Mouse (Mus musculus): ENCODE data around the gene Papln.

Papln gene

DNA sequence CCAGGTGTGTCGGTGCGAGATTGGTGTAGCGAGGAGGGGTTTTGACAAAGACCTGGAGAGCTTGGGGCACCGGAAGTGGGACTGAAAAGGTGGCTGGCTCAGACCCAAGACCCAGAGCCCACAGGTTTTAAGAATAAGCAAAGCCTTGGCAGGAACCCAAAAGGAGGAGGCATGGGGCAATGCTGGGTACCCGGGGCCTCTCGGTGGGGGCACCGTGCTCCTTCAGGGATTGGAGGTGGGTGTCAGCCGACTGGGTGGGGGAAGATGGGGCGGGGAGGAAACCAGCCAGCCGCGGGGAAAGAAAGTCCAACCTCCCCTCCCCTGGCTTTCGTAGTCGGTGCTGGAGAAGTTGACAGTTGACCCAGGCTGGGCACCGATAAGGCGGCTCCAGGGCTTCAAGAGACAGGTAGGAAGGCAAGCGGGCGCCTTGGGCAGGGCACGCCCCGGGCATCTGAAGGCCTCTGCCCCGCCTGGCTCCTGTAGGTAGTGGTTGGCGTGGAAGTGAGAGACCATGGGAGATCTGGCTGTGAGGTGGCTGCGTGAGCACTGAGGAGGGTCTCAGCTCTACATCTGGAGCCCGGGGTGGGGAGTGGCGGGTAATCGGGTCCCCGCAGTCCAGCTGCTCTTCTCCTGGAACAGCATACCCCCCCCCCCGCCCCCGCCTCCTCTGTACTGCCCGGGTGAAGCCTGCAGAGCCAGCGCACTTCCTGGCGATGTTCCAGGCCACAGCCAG lies at the start of gene Papln:
TSS of gene Papln (plus strand) at position 324 of the 733 bp plus-strand sequence.
- DNase-seq (ENCODE audit: low spot score), result peak; percentile 38

DNA sequence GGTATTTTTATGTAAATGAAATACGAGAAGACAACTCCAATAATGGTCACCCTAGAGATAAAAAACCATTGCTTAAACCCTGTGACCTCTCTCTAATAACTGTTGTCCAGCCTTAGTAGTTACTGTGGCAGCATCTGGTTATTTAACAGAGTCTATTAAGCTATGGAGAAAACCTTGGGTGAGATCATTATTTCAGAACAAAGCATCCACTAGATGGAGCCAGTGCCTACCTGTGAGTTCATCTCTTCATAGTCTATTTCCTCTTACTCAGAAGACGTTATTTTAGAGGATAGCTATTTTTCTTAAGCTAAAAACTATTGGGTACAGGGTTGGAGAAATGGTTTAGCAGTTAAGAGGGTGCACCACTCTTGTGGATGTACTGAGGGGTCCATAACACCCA lies 49.7 kb upstream of the Papln start:
- peak; percentile 45 for DNase-seq (ENCODE audit: low spot score)

DNA sequence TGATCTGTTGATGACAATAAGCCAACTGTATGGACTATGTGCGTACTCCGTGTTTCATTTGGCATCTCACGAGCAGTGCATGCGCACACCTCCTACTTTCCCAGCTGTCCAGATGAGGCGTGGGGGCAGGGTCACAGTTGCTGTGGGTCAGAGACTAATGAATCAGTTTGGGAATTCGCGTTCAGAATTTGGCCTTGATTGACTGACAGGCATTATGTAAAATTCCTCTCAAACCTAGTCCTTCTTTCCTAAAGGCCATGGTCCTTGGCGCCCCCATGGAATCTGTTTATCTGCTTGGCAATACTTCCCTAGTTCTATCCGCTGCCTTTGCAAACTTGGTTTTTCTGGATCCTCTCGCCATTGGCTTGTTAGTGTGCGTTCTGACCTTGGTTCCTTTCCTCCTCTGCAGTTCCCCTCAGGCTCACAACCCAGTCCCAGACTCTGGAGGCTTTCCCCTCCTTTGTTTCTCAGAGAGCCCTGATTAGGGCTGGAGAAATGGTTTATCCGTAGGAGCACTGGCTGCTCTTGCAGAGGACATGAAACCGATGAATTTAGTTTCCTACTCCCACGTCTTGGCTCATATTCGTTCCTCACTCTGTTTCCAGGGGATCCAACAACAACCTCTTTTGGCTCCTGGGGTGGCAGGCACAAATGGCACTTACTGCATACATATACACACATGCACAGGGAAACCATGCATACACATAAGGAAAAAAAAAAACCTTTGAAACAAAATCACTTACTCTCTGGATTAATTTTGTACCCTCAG lies 46.8 kb upstream of the Papln start:
- DNase-seq (ENCODE audit: low spot score), result no peak

DNA sequence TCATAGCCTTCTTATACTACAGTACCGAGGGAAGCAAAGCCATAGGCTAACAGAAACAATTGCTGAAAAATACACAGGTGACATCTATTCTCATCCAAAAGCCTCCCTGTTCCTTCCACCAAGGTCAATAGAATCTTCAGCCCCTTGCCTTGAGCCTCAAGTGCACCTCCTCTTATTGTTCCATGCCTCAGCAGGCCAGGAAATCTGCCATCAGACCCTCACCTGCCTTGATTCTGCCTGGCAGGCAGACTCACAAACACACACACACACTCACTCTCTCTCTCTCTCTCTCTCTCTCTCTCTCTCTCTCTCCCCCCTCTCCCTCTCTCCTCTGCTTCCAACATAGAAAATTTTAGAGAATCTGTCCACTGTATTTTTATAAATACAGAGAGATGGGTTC lies 44.0 kb upstream of the Papln start:
- no peak for DNase-seq (ENCODE audit: low spot score)

DNA sequence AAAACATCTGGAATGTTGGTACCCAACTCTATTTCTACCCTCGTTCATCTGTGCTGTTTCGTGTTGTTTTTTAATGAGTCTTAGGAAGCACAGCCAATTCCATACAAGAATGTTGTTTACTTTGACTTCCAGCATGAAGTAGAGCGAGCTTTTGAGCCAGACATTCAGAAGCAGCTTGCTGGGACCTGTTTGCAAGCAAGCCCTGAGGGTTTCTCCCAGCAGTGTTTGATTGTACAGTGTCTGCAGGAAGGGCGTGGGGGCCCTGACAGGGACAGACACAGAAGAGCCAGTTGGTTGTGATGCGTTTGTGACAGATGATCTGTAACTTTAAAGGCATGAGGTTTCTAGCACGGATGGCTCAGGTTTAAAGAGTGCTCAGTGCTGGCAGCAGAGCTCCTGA lies 42.2 kb upstream of the Papln start:
- DNase-seq (ENCODE audit: low spot score), result peak; percentile 36

DNA sequence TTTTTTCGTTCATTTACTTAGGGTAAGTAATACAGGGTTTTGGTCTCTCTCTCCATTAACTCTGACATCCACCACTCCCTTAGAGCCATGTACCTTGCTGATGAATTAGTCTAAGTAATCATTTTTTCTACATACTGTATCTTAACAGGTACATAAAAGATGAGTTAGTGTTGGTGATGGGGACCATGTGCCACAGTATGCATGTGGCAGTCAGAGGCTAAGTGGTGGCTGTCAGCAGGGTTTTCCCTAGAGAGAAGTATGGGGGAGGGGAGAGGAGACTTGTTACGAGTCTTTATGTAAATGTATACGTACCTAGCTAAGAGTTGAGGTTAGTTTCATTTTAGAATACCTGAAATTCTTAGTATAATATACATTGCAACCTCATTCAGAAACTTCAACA lies 40.4 kb upstream of the Papln start:
- no peak for DNase-seq (ENCODE audit: low spot score)

DNA sequence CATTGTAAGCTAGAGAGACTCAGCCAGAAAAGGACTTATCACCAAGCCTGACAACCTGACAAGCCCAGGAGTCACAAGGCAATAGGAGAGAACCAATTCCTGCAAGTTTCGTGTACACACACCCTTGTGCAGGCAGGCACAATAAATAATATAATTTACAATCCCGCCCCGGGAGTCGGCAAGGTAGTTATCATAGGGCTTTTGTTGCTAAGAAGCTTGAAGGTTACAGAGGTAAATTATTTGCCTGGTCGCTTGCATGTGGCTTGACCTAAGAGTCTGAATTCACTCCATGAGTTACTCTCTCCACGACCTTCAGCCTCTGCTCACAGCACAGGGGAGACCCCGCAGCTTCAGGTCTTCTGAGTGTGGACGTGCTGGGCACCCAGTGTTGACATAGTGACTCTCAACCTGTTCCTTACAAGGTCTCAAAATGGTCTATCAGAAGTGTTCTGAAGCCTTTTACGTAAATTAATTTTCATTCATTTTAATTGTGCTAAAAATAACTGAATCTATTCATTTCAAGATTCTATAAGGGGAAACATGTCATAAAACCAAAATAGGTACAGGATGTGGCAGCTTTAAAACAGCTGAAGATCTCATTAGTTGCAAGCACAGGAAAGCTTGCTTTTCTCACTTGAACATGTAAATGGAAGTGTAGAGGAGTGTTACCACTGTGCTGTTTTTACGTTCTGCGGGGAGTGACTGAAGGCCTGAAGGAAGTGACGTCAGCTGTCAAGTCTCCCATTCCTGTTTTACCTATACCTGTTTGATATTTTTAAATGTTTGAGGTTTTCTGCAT lies 36.7 kb upstream of the Papln start:
- DNase-seq (ENCODE audit: low spot score), result no peak

DNA sequence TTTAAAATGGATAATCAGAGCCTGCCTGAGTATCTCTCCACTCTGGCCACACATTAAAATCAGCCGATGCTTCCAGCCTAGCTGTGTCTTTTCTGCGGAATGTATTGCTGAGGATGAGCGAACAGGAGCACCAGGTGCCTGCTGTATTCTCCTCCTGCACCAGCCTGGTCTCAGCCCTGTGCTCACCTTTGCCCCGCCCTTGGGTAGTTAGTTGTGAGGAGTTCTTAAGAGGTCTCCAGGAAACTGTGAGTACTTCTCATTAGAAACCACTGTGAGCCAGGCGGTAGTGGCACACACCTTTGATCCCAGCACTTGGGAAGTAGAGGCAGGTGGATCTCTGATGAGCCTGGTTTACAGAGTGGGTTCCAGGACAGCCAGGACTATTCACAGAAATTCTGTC lies 31.2 kb upstream of the Papln start:
- no peak for DNase-seq (ENCODE audit: low spot score)

DNA sequence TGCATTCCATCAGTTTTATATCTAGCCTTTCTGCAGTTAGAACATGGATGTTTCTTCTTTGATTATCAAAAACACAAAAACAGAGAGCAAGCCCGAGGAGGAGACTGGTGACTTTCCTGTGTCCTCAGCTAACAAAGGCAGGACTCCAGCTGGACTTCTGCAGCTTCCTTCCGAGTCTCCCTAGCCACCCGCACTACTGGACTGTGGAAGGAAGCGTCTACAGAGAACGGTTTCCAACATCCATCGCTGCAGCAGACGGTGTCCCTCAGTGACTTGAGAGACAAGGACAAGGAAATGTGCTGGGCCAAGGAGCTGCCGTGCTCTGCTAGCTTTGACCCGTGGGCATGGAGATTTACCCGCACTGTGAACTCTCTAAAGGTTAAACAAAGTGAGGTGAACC lies 29.4 kb upstream of the Papln start:
- no peak for DNase-seq (ENCODE audit: low spot score)

DNA sequence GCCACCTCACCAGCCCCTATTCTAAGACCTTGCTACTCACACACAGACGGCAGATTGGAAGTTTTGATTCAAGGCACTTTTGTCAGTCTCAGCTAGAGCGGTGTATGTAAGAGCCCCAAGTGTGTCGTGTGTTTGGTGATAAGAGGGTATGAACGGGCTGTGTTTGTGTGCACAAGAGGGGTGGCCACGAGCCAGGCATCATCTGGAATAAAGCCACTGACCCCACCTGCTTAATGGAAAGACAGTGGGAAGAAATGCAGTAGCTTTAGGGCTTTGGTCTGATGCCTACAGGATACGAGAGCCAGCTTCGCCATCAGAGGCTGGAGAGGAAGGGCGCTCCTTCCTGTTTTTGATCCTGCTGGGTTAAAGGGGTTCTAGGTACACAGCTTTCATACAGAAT lies 27.2 kb upstream of the Papln start:
- no peak for DNase-seq (ENCODE audit: low spot score)

DNA sequence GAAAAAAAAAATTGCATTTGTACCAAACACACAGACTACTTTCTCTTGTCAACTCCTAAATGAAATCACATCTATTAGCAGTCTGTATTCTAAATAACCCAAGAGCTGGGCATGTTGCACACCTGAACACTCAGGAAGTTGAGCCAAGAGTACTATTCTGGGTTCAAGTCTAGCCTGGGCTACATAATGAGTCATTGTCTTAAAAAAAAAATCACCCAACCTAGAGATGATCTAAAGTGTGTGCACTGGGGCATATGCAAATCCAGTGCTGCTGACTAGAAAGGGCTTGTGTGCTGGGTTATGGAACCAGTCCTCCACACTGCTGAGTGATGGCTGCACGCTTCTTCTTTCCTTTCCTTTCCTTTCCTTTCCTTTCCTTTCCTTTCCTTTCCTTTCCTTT lies 24.8 kb upstream of the Papln start:
- no peak for DNase-seq (ENCODE audit: low spot score)

DNA sequence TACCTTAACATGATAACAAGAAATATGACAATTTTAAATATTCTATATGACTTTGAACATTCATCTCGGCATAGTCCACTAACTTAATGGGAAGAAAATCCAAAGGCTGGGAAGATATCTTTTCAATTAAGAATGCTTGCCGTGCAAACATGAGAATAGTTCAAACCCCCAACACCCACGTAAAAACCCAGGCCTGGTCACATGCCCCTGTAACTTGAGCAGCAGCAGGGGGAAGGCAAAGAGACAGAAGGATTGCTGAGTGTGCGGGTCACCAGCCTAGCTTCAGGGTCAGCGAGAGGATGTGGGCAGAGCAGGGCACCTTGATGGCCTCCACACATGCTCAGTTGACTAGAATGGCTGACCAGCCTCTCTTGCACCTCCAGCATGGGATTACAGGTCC lies 21.7 kb upstream of the Papln start:
- no peak for DNase-seq (ENCODE audit: low spot score)

DNA sequence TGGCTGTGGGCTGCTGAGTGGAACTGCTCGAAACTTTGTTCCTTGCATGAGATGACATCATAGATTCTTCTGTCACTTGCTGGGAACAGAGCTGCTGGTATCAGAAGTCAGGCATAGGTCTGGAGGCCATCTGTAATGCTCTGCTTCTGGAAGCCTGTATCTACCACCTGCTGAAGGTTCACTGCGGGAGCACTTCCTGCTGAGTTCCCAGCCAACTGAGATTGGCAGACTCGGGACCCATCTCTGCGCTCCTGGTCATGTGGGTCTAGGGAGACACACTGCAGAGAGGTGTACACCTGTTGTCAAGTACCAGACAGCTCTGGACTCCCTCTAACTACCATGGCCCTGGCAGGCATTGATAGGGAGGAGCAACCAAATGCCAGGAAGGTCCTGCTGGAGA lies 20.6 kb upstream of the Papln start:
- no peak for DNase-seq (ENCODE audit: low spot score)

DNA sequence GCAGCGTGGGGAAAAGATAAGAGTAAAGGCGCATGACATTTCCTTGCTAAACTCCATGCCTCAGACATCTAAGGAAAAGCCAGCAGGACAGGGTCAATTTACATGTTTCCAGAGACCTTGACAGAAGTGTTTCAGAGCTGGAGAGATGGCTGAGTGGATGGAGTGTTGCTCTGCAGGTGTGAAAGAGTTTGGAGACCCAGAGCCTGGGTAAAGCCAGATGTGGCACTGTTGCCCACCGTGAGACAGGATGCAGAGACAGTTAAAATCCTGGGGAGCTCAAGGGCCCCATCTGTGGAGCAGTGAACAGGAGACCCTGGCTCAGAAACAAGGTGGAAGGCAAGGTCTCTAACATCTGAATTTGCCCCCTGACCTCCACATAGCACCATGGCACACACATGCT lies 19.7 kb upstream of the Papln start:
- no peak for DNase-seq (ENCODE audit: low spot score)

DNA sequence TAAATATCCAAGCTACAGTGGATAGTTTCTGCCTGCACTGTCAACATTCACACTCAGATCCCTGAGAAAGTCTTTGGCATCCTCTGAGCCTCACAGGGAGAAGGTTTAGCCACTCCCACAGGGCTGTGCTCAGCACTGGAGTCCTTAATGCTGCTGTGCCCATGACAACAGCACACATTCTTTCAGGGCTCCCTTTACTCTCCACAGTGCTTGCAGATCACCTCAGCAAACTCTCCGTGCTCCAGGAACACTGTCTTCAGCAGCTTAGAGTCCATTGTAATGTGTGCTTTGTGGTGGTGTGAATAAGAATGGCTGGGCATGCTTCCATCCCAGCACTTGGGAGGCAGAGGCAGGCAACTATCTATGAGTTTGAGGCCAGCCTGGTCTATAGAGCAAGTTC lies 14.2 kb upstream of the Papln start:
- no peak for DNase-seq (ENCODE audit: low spot score)

DNA sequence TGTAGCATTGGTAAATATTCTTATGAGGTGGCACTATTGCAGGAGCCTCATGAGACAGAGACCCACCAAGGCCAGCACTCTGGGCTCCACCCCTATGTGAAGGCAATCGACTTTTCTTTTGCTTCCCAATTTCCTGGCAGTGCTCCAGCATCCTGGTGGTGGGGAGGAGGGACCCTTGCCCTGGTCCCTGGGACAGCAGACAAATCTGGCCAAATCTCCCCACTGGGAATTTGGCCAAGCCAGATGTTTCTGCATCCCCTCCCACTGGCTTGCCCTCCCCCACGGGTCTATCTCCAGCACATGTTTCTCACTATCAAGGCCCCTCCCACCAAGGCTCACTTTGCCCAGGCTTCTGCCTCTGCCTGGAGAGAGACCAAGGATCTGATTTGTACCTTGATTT lies 10.9 kb upstream of the Papln start:
- DNase-seq (ENCODE audit: low spot score), result no peak

DNA sequence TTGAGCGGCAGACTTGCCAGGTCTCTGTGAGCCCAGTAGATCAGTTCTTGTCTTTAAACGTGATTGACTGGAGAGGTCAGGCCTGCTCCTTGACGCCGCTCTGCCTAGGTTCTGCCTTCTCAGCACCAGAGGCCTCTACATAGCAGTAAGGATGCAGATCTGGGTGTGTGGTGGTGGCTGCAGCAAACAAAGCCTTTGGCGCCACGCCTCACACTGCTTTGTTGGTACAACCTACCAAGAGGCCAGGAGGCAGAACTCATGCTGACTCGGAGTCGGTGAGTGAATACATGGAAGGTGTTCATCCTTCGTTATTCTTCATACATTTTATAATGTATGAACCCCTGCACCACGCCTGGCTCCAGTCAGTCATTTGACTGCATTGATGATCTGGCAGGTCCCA lies 4.7 kb upstream of the Papln start:
- no peak for DNase-seq (ENCODE audit: low spot score)

DNA sequence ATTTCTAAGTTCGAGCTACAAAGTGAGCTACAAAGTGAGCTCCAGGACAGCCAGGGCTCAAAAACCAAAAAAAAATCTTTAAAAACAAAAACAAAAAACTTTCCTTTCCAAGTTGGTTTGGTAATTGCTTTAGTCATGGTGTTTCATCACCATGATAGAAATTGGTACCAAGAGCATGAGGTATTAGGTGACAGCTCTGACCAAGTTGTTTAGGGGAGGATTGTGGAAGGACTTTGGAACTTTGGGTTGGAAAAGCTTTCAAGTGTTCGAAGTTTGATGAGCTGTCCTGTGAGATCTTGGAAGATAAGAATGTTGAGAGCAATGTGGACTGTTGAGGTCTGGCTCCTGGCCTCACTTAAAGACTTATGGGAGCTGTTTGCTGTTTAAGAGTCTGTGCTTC lies 3.2 kb upstream of the Papln start:
- DNase-seq (ENCODE audit: low spot score), result no peak

DNA sequence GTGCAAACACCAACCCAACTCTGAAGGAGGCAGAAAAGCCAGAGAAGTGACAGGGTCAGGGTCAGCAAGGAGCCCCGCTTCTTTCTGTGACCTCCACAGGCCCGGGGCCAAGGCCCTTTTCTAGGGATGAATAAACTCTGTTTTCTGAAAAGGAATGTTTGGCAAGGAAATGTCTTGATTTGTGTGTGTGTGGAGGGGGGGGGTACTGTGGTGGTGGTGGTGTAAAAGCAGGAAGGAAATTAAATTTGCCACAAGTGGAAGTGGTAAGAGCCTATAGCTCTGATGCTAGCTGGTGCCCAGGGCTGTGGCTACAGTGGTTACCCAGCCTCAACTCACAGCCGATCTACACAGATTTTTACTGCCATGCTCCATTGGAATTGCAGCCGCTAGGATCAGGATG lies 728 bp upstream of the Papln start:
- no peak for DNase-seq (ENCODE audit: low spot score)

DNA sequence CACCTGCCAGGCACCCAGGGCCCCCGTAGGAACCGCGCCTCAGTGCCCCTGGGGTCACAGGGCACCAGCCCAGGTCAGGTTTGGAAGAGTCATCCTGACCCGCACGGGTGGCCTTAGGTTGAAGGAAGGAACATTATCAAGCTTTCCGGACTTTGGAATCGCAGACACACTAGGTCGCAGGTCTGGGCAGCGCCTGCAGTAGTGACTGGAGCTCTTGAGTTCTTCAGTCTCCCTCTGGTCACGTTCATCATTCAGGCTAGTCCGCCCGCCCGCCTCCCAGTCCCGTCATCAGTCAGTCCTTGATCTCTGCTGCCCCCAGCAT lies 571 bp downstream of the Papln start:
- no peak for DNase-seq (ENCODE audit: low spot score)

DNA sequence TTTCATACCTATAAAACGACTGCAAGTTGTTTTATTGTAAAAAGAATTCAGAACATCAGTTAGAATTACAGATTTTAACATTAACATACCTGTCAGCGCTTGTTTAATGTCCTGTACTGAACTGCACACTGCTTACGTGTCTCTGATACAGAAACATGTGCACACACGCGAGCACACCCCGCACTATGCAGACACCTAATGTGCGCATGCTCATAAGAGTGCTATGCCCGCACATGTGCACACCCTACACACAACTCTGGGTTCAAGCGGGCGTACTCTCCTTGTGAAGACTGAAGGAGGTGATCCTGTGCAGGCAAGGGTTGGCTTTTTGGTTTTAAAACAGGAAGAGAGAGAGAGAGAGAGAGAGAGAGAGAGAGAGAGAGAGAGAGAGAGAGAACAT lies 1.1 kb downstream of the Papln start:
- no peak for DNase-seq (ENCODE audit: low spot score)

DNA sequence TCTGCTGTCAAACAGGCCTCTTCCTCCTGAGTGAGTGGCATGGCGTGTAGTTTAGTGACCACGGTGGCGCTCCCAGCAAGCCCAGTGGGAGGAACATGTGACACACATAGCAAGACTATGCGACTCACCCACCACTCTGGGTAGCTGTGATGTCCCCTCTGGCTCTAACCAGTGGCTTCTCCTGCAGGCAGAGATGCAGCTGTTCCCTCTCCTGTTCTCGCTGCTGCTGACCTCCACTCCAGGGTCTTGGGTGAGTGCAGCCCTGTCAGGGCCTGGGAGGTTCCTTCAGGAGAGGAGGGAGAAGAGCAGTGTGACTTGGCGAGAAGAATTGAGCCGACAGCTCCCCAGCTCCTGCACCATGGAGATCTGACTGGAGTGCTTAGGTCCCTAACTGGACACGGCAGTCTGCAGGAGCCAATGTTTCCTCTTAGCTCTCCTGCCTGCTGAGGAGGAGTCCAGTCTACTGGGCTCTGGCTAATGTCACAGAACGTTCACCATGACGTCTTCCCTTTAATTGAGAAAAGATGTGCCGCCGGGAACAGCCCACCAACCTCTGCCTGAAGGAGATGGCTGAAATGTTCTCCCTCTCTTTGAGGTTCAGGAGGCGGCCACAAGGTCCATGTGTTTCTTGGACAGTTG lies 2.6 kb downstream of the Papln start:
- no peak for DNase-seq (ENCODE audit: low spot score)

DNA sequence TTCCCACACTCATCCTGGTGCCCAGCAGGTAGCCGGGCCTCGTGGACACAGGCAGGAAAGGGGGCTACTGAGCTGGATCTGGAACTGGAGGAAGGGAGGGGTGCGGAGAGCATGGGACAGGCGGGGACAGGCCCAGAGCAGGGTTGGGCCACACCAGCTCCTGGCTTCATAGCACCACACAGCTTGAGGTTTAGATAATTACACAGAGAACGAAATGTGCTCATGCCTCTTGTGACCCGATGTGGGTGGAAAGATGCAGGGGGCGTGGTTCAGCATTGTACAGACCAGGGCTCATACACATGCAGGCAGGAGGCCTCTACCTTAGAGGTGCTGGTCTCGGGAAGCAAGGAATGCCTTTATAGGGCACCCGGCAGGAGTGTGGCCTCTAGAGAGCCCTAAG lies 4.4 kb downstream of the Papln start:
- peak; percentile 44 for DNase-seq (ENCODE audit: low spot score)
